Mouse (Mus musculus) testis, adult 2 months (tissue): ENCODE results near the gene Qrich1. TPM values are rescaled to one million over a fixed set of nuclear protein-coding genes. Genes with fewer than 3 reads are reported as not detected.

ENCODE experiments used
- H3K27ac ChIP-seq: fragments of 200-500 bp; 2 replicates; pipeline ENCODE4 v1.5.1; 2012; ENCODE audit warnings: low read depth, low read length; ENCODE audit not compliant: control insufficient read depth, insufficient read depth
- H3K27me3 ChIP-seq: fragments of 200-500 bp; 2 replicates; pipeline ENCODE4 v1.6.1; 2012; ENCODE audit warnings: mild to moderate bottlenecking, low read length, moderate library complexity; ENCODE audit not compliant: control insufficient read depth, insufficient read depth
- H3K36me3 ChIP-seq: fragments of 200-500 bp; 2 replicates; pipeline ENCODE4 v1.6.1; 2012; ENCODE audit warnings: mild to moderate bottlenecking, low read length; ENCODE audit not compliant: control insufficient read depth, insufficient read depth
- H3K4me1 ChIP-seq: fragments of 200-500 bp; 2 replicates; pipeline ENCODE4 v1.6.1; 2012; ENCODE audit warnings: low read length; ENCODE audit not compliant: control insufficient read depth, insufficient read depth
- H3K4me3 ChIP-seq: fragments of 200-500 bp; 2 replicates; pipeline ENCODE4 v1.5.1; 2012; ENCODE audit warnings: low read depth, mild to moderate bottlenecking, low read length, moderate library complexity, mixed read lengths; ENCODE audit not compliant: control insufficient read depth
- CTCF ChIP-seq: fragments of 200-500 bp; IDR thresholded peaks from 2 replicates; pipeline ENCODE4 v1.5.1; 2012; ENCODE audit warnings: low read depth, mild to moderate bottlenecking, inconsistent platforms, low read length, moderate library complexity; ENCODE audit not compliant: control insufficient read depth, insufficient read depth, insufficient replicate concordance
- POLR2A ChIP-seq: fragments of 200-500 bp; IDR thresholded peaks from 2 replicates; pipeline ENCODE4 v1.6.1; 2012; ENCODE audit warnings: low read depth, mild to moderate bottlenecking, inconsistent platforms, low read length, moderate library complexity; ENCODE audit not compliant: control insufficient read depth
- polyA plus RNA-seq: library from polyadenylated mRNA; depleted of rRNA; stranded (reverse); fragments of >200 nt; gene quantifications from 2 replicates; pipeline ENCODE4 v1.2.3, GENCODE M21; 2012

Qrich1 gene
- polyA plus RNA-seq, 1 experiment: 196 TPM

- H3K4me3 ChIP-seq: peak overlapping the region; percentile 88
- peak overlapping the region; percentile 94 for H3K27ac ChIP-seq
- H3K36me3 ChIP-seq: peaks cover 6% of the 10 kb centered on the region
- no peak for TF ChIP-seq CTCF
- no peaks in the 10 kb centered on the region for H3K27me3 ChIP-seq
- peaks cover 6% of the 10 kb centered on the region for H3K4me1 ChIP-seq
Observed at GRCm38 (mm10) chr9:108517931-108518332, 1.3 kb downstream of the Qrich1 start.

- Histone ChIP-seq H3K36me3 (no peaks in the 10 kb centered on the region), H3K27ac (no peak overlapping the region), H3K4me1 (no peaks in the 10 kb centered on the region; the same call in 1 of the 2 replicates), H3K27me3 (no peaks in the 10 kb centered on the region), H3K4me3 (no peak overlapping the region)
- TF ChIP-seq POLR2A (no peak), CTCF (no peak)
Observed at GRCm38 (mm10) chr9:108521604-108522003, 5.0 kb downstream of the Qrich1 start.

DNA sequence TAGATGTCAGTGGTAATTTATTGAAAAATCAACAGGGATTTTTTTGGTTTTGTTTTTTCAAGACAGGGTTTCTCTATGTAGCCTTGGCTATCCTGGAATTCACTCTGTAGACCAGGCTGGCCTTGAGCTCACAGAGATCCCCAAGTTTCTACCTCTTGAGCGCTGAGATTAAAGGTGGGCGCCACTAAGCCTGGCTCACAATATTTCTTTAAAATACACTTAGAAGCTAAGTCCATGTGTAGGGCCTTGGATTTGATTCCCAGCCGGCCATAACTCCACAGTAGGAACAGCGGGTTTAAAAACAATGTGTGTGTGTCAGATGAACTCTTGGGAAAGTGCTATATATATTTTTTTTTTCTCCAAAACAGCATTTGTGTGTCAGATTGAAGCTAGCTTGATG, 6.7 kb downstream of the Qrich1 start:
- no peak overlapping the region for H3K27ac ChIP-seq
- H3K36me3 ChIP-seq: no peaks in the 10 kb centered on the region
- H3K4me1 ChIP-seq: no peaks in the 10 kb centered on the region; the same call in 1 of the 2 replicates
- TF ChIP-seq CTCF (no peak), POLR2A (no peak)
- H3K27me3 ChIP-seq: no peaks in the 10 kb centered on the region
- no peak overlapping the region for H3K4me3 ChIP-seq

DNA sequence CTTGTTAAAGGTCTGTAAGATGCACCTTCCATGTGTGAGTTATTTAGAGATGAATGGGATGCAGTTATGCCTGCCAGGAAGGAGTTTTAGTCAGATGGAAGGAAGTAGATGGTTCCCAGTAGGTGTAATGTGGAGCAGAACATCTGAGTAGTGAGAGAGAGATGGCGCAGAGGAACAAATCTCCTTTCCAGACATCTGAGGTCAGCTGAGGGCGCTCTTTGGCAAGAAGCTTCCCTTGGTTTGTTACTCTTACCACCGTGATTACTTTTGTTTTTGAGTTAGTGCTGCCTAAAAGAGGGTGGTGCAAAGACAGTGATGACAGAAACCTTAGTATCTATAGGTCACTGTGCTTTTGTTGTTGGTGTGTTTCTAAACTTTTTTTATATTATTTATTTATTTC, 8.8 kb downstream of the Qrich1 start:
- no peak overlapping the region for H3K27ac ChIP-seq
- H3K4me1 ChIP-seq: no peaks in the 10 kb centered on the region
- no peak for TF ChIP-seq POLR2A
- no peak for TF ChIP-seq CTCF
- H3K27me3 ChIP-seq: no peaks in the 10 kb centered on the region
- no peak overlapping the region for H3K4me3 ChIP-seq
- H3K36me3 ChIP-seq: peaks cover 1% of the 10 kb centered on the region; the same call in 1 of the 2 replicates

DNA sequence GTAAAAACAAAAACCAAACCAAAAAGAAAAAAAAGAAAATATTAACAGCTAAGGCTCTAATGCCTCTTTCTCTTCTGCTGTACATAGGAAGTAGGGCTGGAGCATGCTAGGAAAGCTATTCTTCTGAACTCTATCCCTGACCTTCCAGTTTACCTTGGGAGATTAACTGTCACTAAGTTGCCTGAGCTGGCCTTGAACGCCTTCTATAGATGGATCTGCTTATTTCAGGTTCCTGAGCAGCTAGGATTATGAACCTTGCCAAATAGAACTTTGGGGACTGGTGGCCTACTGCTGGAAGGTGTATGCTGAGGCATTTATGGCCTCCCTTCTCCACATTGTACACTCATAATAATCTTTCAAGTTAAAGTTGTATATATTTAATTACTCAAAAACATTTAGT, 14.3 kb downstream of the Qrich1 start:
- no peaks in the 10 kb centered on the region for H3K27me3 ChIP-seq

DNA sequence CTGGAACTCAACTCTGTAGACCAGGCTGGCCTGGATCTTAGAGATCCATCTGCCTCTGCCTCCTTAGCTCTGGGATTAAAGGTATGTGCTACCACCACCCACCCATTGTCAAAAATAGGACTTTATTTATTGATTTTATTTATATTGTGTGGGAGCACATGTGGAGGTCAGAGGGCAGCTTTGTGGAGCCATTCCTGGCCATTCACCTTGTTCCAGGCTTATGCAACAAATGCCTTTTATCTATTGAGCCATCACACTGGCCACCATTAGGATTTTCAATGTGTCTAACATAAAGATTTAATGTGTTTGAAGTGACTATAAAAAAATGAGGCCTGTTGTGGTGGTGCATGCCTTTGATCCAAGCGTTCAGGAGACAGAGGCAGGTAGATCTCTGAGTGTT, 14.9 kb downstream of the Qrich1 start:
- no peak overlapping the region for H3K27ac ChIP-seq
- no peaks in the 10 kb centered on the region for H3K27me3 ChIP-seq
- TF ChIP-seq CTCF (no peak), POLR2A (no peak)
- H3K4me1 ChIP-seq: no peaks in the 10 kb centered on the region
- peaks cover 1% of the 10 kb centered on the region; the same call in 1 of the 2 replicates for H3K36me3 ChIP-seq
- no peak overlapping the region for H3K4me3 ChIP-seq

More for the DNA sequence above, 14.3 kb downstream of the Qrich1 start:
- Histone ChIP-seq H3K4me1 (no peaks in the 10 kb centered on the region), H3K36me3 (peaks cover 1% of the 10 kb centered on the region; the same call in 1 of the 2 replicates), H3K27ac (no peak overlapping the region), H3K4me3 (no peak overlapping the region)
- TF ChIP-seq CTCF: no peak
- TF ChIP-seq POLR2A: no peak

DNA sequence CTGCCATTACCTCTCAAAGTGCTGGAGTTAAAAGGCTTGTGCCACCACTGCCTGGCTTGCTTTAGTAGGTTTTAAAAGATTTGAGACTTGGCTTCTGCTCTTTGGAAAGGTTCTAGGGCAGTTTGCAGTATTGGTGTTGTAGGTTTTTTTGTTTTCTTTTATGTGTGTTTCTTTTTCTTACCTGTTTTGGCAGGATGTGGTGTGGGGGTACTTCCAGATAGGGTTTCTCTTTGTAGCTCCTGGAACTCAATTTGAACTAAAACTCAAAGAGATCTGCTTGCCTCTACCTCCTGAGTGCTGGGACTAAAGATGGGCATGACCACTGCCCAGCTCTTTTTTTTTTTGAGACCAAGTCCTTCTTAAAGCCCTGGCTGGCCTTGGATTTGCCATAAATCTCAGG, 24.2 kb downstream of the Qrich1 start:
- no peak for TF ChIP-seq CTCF
- no peaks in the 10 kb centered on the region for H3K27me3 ChIP-seq
- H3K27ac ChIP-seq: no peak overlapping the region
- H3K4me1 ChIP-seq: no peaks in the 10 kb centered on the region
- H3K4me3 ChIP-seq: no peak overlapping the region
- peaks cover 8% of the 10 kb centered on the region for H3K36me3 ChIP-seq

DNA sequence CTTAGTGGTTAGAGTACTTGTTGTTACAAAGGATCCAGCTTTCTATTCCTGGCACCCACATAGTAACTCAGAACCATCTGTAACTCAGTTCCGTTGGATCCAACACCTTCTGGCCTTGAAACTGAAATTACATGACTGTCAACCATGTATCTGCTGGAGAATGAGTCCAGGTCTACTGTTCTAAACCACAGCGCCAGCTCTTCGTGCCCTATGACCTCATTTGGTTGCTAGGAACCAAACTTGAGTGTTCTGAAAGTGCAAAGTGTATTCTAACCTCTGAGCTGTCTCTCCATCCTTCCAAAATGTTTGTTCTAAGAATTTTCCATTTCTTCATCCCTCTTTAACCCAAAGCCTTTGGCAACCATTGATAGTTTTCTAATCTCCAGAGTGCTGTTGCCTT, 29.4 kb downstream of the Qrich1 start:
- H3K4me1 ChIP-seq: no peaks in the 10 kb centered on the region
- TF ChIP-seq CTCF: no peak
- TF ChIP-seq POLR2A: no peak
- peak overlapping the region; percentile 57 for H3K27ac ChIP-seq
- H3K36me3 ChIP-seq: peaks cover 7% of the 10 kb centered on the region
- no peaks in the 10 kb centered on the region for H3K27me3 ChIP-seq
- peak overlapping the region; percentile 71; the same call in 1 of the 2 replicates for H3K4me3 ChIP-seq
